Mouse (Mus musculus) stomach, postnatal 0 days (tissue): ENCODE measurements at regions not wholly inside any gene's neighbourhood (a gene's known extent, or its start where the extent isn't known, plus 50 kb on each side); places are given as distances from the start of the nearest gene placed in this dataset.

Source experiments
- ATAC-seq: fragments of 200-750 bp; cut with Nextera tagmentation; 2 replicates; pipeline ENCODE4 v1.8.0; 2017; ENCODE audit not compliant: low FRiP score, low TSS enrichment
- DNase-seq: peaks from one replicate; pipeline ENCODE4 v3.0.0-alpha.2; 2016; ENCODE audit warnings: low spot score
- H3K27ac ChIP-seq: fragments of 300-500 bp; sonication (generic); replicated peaks from 2 replicates; pipeline ENCODE4 v1.5.1; 2014; ENCODE audit warnings: mild to moderate bottlenecking, control low read depth
- H3K27me3 ChIP-seq: fragments of 300-500 bp; sonication (generic); 2 replicates; pipeline ENCODE4 v1.6.1; 2014; ENCODE audit warnings: low read length; ENCODE audit not compliant: control insufficient read depth, insufficient read depth
- H3K36me3 ChIP-seq: fragments of 300-500 bp; sonication (generic); 2 replicates; pipeline ENCODE4 v1.6.1; 2014; ENCODE audit warnings: low read length, mixed read lengths; ENCODE audit not compliant: control insufficient read depth, insufficient read depth
- H3K4me1 ChIP-seq: fragments of 300-500 bp; sonication (generic); replicated peaks from 2 replicates; pipeline ENCODE4 v1.6.1; 2014; ENCODE audit warnings: antibody characterized with exemption; ENCODE audit not compliant: control insufficient read depth, insufficient read depth
- H3K4me2 ChIP-seq: fragments of 300-500 bp; sonication (generic); replicated peaks from 2 replicates; pipeline ENCODE4 v1.6.1; 2014; ENCODE audit warnings: low read depth, mild to moderate bottlenecking, control low read depth, moderate library complexity
- H3K4me3 ChIP-seq: fragments of 300-500 bp; sonication (generic); 2 replicates; pipeline ENCODE4 v1.5.1; 2014; ENCODE audit warnings: low read depth, low read length, control low read depth
- H3K9ac ChIP-seq: fragments of 300-500 bp; sonication (generic); 2 replicates; pipeline ENCODE4 v1.6.1; 2014; ENCODE audit warnings: mild to moderate bottlenecking, low read length, control low read depth, mixed read lengths
- H3K9me3 ChIP-seq: fragments of 300-500 bp; sonication (generic); 2 replicates; pipeline ENCODE4 v1.6.1; 2016; ENCODE audit warnings: low read length; ENCODE audit not compliant: control insufficient read depth
- CTCF ChIP-seq: IDR thresholded peaks from 2 replicates; pipeline ENCODE4 v1.5.1; 2016; ENCODE audit warnings: antibody characterized with exemption, low read depth, mild to moderate bottlenecking, moderate library complexity
- EP300 ChIP-seq: optimal IDR thresholded peaks from 2 replicates; pipeline ENCODE3; 2016; ENCODE audit warnings: antibody characterized with exemption
- WGBS: fragments of 180-500 bp; shearing (Covaris S2); extraction: QIAGEN DNeasy Blood & Tissue Kit; methylation state at CpG from one replicate; pipeline ENCODE4 v1.1.7; 2014; 5-methylcytosine and 5-hydroxymethylcytosine counted together

GRCm38 (mm10) chr3:105380818-105381217 is 71.3 kb upstream of the Kcnd3 start:
- no peaks in the 10 kb centered on the region for H3K4me1 ChIP-seq
- no peak overlapping the region for H3K27ac ChIP-seq
- no peaks in the 10 kb centered on the region for H3K36me3 ChIP-seq
- ATAC-seq (no peak), DNase-seq (no peak)
- no peak for TF ChIP-seq EP300
- no peak for TF ChIP-seq CTCF
- no peak overlapping the region for H3K4me2 ChIP-seq
- H3K9ac ChIP-seq = no peak overlapping the region
- H3K4me3 ChIP-seq = no peak overlapping the region
- 92% methylated on average over 4 of the region's 4 CpGs for WGBS
- H3K27me3 ChIP-seq = no peaks in the 10 kb centered on the region
- H3K9me3 ChIP-seq = no peaks in the 10 kb centered on the region

DNA sequence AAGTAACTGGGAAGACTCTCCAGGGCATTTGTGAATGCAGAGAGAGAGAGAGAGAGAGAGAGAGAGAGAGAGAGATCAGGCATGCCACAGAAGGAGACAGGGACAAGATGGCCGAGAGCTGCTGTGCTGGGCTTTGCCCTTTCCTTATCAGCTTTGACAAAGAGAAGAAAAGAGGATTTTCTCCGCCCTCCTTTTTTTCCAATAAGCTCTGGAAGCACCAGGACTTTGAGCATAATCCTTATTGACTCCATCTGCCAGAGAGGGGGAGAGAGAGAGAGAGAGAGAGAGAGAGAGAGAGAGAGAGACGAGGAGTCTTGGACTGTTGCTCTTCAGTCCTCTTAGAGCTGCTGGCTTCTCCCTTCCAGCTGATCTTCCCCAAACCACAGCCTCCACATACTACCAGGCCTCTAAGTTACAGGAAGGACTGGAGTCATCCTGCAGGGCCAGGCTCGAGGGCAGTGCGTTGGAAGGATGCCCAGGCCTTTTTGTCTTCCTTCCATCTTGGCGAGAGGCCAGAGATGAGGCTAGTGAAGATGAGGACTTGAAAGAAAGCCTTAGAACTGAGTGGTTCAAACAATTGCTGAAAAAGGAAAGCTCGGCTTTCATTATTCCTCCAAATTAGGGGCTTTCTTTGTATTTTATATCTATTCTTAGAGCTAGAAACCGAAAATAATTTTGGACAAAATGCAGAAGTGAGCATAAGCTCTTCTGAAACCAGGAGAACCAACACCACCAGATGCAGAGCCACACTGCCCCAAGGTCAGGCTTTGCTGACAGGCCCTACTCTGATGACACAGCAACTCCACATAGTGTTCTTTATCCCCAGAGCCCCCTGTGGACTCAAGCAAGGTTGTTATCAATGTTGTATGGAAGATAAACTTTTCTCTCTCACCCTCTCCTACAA is 59.3 kb upstream of the Kcnd3 start:
- no peak overlapping the region for H3K4me3 ChIP-seq
- ATAC-seq (no peak), DNase-seq (no peak)
- H3K4me1 ChIP-seq = no peaks in the 10 kb centered on the region
- TF ChIP-seq EP300 = no peak
- no peak for TF ChIP-seq CTCF
- H3K9me3 ChIP-seq = no peaks in the 10 kb centered on the region
- H3K4me2 ChIP-seq = no peak overlapping the region
- no peaks in the 10 kb centered on the region for H3K27me3 ChIP-seq
- no peak overlapping the region for H3K27ac ChIP-seq
- H3K9ac ChIP-seq = no peak overlapping the region
- WGBS = 27% methylated on average over 8 of the region's 8 CpGs
- H3K36me3 ChIP-seq = no peaks in the 10 kb centered on the region
